Mouse (Mus musculus): ENCODE data around the gene Ankrd23.

DNA sequence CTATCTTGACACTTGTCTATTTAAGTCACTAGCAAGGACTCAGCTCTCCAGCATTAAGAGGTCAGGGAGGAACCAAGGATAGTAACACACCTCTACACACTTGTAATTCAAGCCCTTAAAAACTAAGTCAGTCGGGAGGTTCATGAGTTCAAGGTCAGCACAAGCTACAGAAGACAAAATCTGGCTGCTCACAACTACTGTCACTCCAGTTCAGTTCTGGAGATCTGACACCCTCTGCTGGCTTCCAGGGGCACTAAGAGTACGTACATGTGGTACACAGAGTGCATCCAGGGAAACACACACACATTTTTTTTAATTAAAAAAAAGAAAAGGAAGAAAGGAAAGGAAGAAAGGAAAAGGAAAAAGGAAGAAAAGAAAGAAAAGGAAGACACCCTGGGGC, 40.0 kb downstream of the Ankrd23 start:
- TF ChIP-seq GATA1 (IDR thresholded peaks at IDR 0.05; ENCODE audit: borderline replicate concordance, low read length) = no peak
- TF ChIP-seq FLI1 (IDR thresholded peaks at IDR 0.05; ENCODE audit: low read length) = no peak
